Mouse (Mus musculus) olfactory bulb, adult 2 months (tissue): ENCODE data around the gene Man2a1.

ENCODE experiments used
- CTCF ChIP-seq: fragments of 200-500 bp; IDR thresholded peaks from 2 replicates; pipeline ENCODE4 v1.5.1; 2012; ENCODE audit warnings: low read depth, mild to moderate bottlenecking, low read length, moderate library complexity; ENCODE audit not compliant: insufficient read depth
- POLR2A ChIP-seq: fragments of 200-500 bp; IDR thresholded peaks from 2 replicates; pipeline ENCODE4 v1.6.1; 2012; ENCODE audit warnings: mild to moderate bottlenecking, low read depth, low read length, moderate library complexity; ENCODE audit not compliant: insufficient read depth

DNA sequence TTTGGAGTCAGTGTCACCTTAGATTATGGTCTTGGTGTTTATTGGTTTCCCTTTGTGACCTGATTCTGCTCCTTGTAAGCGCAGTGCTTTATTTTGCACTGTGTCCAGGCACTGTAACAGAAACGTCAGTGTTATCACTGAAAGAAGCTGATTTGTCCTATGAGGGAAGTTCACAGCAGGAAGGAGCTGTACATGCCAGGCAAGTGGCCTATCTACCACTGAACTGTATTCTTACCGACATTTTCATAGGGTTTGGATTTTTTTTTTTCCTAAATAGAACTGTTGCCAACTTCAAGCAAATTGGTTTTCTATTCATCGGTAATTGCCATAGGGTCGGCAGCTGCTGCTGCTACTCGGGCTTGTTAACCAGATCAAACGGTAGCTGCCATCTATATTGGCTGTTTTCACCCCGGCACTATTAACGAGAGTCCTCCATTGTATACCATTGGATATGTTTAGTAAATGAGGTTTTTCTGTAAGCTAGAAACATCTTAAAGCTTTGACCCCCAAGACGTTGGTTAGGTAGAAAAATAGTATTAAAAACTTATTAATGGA is 96.8 kb downstream of the Man2a1 start:
- TF ChIP-seq CTCF, result no peak
- no peak for TF ChIP-seq POLR2A
